Mouse (Mus musculus) liver, postnatal 0 days (tissue): ENCODE measurements around the gene Lfng. TPM values are rescaled to one million over a fixed set of nuclear protein-coding genes. Genes with fewer than 3 reads are reported as not detected.

ENCODE experiments used
- ATAC-seq: fragments of 200-750 bp; cut with Nextera tagmentation; 2 replicates; pipeline ENCODE4 v1.8.0; 2017; ENCODE audit warnings: mild to moderate bottlenecking, moderate library complexity
- DNase-seq: peaks from one replicate; pipeline ENCODE4 v3.0.0-alpha.2; 2016
- H3K27ac ChIP-seq: fragments of 300-500 bp; sonication (generic); 2 replicates; pipeline ENCODE4 v1.5.1; 2014; ENCODE audit warnings: antibody characterized with exemption, moderate library complexity, mild to moderate bottlenecking, low read depth
- H3K27me3 ChIP-seq: fragments of 300-500 bp; sonication (generic); 2 replicates; pipeline ENCODE4 v1.6.1; 2014; ENCODE audit warnings: low read length, control low read depth, mixed read lengths; ENCODE audit not compliant: insufficient read depth
- H3K36me3 ChIP-seq: fragments of 300-500 bp; sonication (generic); replicated peaks from 2 replicates; pipeline ENCODE4 v1.6.1; 2014; ENCODE audit warnings: mild to moderate bottlenecking, control low read depth, low read length, moderate library complexity, mixed read lengths; ENCODE audit not compliant: insufficient read depth
- H3K4me1 ChIP-seq: fragments of 300-500 bp; sonication (generic); 2 replicates; pipeline ENCODE4 v1.6.1; 2014; ENCODE audit warnings: antibody characterized with exemption, mild to moderate bottlenecking, control low read depth; ENCODE audit not compliant: insufficient read depth
- H3K4me2 ChIP-seq: fragments of 300-500 bp; sonication (generic); 2 replicates; pipeline ENCODE4 v1.6.1; 2014; ENCODE audit warnings: low read depth, mild to moderate bottlenecking, low read length, moderate library complexity, mixed read lengths
- H3K4me3 ChIP-seq: fragments of 300-500 bp; sonication (generic); 2 replicates; pipeline ENCODE4 v1.5.1; 2014; ENCODE audit warnings: low read depth, low read length
- H3K9ac ChIP-seq: fragments of 300-500 bp; sonication (generic); replicated peaks from 2 replicates; pipeline ENCODE4 v1.6.1; 2014; ENCODE audit warnings: mild to moderate bottlenecking, moderate library complexity
- H3K9me3 ChIP-seq: fragments of 300-500 bp; sonication (generic); 2 replicates; pipeline ENCODE4 v1.6.1; 2016; ENCODE audit warnings: mild to moderate bottlenecking, control low read depth, low read length, mixed read lengths
- CTCF ChIP-seq: sonication (generic); IDR thresholded peaks from 2 replicates; pipeline ENCODE4 v1.5.1; 2016; ENCODE audit warnings: antibody characterized with exemption, low read depth
- EP300 ChIP-seq: IDR thresholded peaks from 2 replicates; pipeline ENCODE4 v1.6.1; 2016; ENCODE audit warnings: antibody characterized with exemption, low read depth, mild to moderate bottlenecking
- WGBS: fragments of 180-500 bp; shearing (Covaris S2); extraction: QIAGEN DNeasy Blood & Tissue Kit; methylation state at CpG from one replicate; pipeline ENCODE4 v1.1.7; 2014; ENCODE audit not compliant: insufficient replicate concordance; 5-methylcytosine and 5-hydroxymethylcytosine counted together
- polyA plus RNA-seq: library from polyadenylated mRNA; unstranded; fragments of >200 nt; fragmentation: Nextera tagmentation; extraction: Ambion mirVana; gene quantifications from 2 replicates; pipeline ENCODE4 v1.2.1, GENCODE M21; 2015

The Lfng gene
- polyA plus RNA-seq, 1 experiment from 2014 or later = 5.9 TPM

- Histone ChIP-seq H3K27ac (no peak overlapping the region), H3K9ac (no peak overlapping the region), H3K4me2 (no peak overlapping the region), H3K36me3 (no peaks in the 10 kb centered on the region), H3K4me1 (peaks cover 14% of the 10 kb centered on the region; the same call in 1 of the 2 replicates), H3K4me3 (no peak overlapping the region), H3K27me3 (no peaks in the 10 kb centered on the region), H3K9me3 (no peaks in the 10 kb centered on the region)
- DNase-seq (no peak), ATAC-seq (no peak)
- TF ChIP-seq CTCF (no peak), EP300 (no peak)
- 86% methylated on average over 10 of the region's 10 CpGs for WGBS
Measured at GRCm38 (mm10) chr5:140571673-140572072, 35.4 kb upstream of the Lfng start.

GRCm38 (mm10) chr5:140572611-140573010 lies 34.5 kb upstream of the Lfng start:
- ATAC-seq = no peak
- no peak overlapping the region for H3K4me2 ChIP-seq
- no peak overlapping the region for H3K4me3 ChIP-seq
- no peak for TF ChIP-seq CTCF
- no peak for TF ChIP-seq EP300
- H3K4me1 ChIP-seq = peaks cover 8% of the 10 kb centered on the region; the same call in 1 of the 2 replicates
- no peak overlapping the region for H3K9ac ChIP-seq
- H3K27me3 ChIP-seq = no peaks in the 10 kb centered on the region
- no peak for DNase-seq
- H3K36me3 ChIP-seq = no peaks in the 10 kb centered on the region
- WGBS = 70% methylated on average over 6 of the region's 6 CpGs
- H3K9me3 ChIP-seq = no peaks in the 10 kb centered on the region
- H3K27ac ChIP-seq = no peak overlapping the region

GRCm38 (mm10) chr5:140575381-140575866 lies 31.7 kb upstream of the Lfng start:
- Histone ChIP-seq H3K9me3 (no peaks in the 10 kb centered on the region), H3K27ac (no peak overlapping the region), H3K4me2 (no peak overlapping the region), H3K4me3 (no peak overlapping the region), H3K27me3 (no peaks in the 10 kb centered on the region), H3K9ac (no peak overlapping the region), H3K4me1 (peaks cover 5% of the 10 kb centered on the region; the same call in 1 of the 2 replicates), H3K36me3 (no peaks in the 10 kb centered on the region)
- DNase-seq (peak; percentile 13), ATAC-seq (no peak)
- WGBS = 38% methylated on average over 5 of the region's 5 CpGs
- TF ChIP-seq CTCF (no peak), EP300 (no peak)

DNA sequence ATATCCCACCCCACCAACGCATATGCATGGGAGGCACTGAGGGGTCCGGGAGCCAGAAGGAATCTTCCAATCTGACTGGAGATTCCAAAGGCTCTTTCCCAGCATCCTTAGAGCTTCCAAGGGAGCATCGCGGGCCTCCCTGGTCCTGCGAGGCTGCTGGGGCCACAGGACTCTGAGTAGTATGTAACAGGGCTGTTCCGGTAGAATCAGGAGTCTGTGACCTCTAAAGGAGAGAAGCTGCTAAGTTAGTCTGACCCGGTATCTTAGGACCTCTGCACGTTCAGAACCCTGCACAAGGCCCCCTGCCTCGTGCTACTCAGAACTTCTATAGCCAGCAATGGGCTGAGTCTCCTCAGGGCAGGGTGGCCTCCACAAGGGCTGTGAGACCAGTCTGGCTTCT lies 27.9 kb upstream of the Lfng start:
- H3K4me2 ChIP-seq = no peak overlapping the region
- H3K27me3 ChIP-seq = no peaks in the 10 kb centered on the region
- H3K4me1 ChIP-seq = peaks cover 5% of the 10 kb centered on the region; the same call in 1 of the 2 replicates
- no peak overlapping the region for H3K4me3 ChIP-seq
- TF ChIP-seq EP300 (no peak), CTCF (no peak)
- H3K27ac ChIP-seq = no peak overlapping the region
- no peaks in the 10 kb centered on the region for H3K36me3 ChIP-seq
- no peaks in the 10 kb centered on the region for H3K9me3 ChIP-seq
- H3K9ac ChIP-seq = no peak overlapping the region
- ATAC-seq (no peak), DNase-seq (no peak)
- WGBS = 71% methylated on average over 9 of the region's 9 CpGs

DNA sequence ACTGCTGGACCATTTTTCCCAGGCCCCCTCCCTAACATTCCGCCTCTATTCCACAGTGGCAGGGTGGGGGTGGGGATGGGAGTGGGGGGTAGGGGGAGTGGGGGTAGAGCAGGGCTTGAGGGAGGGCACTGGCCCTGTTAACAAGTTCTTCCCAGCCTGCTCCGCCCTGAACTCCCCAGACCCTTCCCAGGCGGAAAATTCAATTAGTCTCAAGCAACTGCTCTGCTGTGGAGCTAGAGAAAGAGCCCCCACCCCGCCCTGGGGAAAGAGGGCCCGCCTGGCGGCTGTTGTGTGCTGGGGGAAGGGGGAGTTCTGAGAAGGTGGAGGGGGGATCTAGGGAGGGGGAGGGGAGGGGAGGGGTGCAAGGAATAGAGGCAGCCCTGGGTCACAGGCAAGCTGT lies 27.3 kb upstream of the Lfng start:
- Histone ChIP-seq H3K27ac (no peak overlapping the region), H3K4me3 (no peak overlapping the region), H3K27me3 (no peaks in the 10 kb centered on the region), H3K9ac (no peak overlapping the region), H3K36me3 (no peaks in the 10 kb centered on the region), H3K4me2 (no peak overlapping the region), H3K4me1 (peaks cover 5% of the 10 kb centered on the region; the same call in 1 of the 2 replicates), H3K9me3 (no peaks in the 10 kb centered on the region)
- DNase-seq (no peak), ATAC-seq (no peak)
- TF ChIP-seq CTCF (no peak), EP300 (no peak)
- 87% methylated on average over 4 of the region's 6 CpGs for WGBS

- Histone ChIP-seq H3K36me3 (no peaks in the 10 kb centered on the region), H3K4me2 (no peak overlapping the region), H3K27ac (no peak overlapping the region), H3K4me1 (no peaks in the 10 kb centered on the region), H3K4me3 (no peak overlapping the region), H3K9ac (no peak overlapping the region), H3K9me3 (no peaks in the 10 kb centered on the region), H3K27me3 (no peaks in the 10 kb centered on the region)
- WGBS = 36% methylated on average over 4 of the region's 5 CpGs
- TF ChIP-seq EP300 = no peak
- TF ChIP-seq CTCF = no peak
- ATAC-seq = no peak
- peak; percentile 12 for DNase-seq
Measured at GRCm38 (mm10) chr5:140581569-140581968, 25.6 kb upstream of the Lfng start.
